Mouse (Mus musculus) midbrain, embryonic 13.5 days (tissue): ENCODE results near the gene Creb5. TPM values are rescaled to one million over a fixed set of nuclear protein-coding genes. Genes with fewer than 3 reads are reported as not detected.

Source experiments
- ATAC-seq: fragments of 200-750 bp; cut with Nextera tagmentation; 2 replicates; pipeline ENCODE4 v1.8.0; 2017; ENCODE audit warnings: mild to moderate bottlenecking, moderate TSS enrichment, moderate library complexity
- H3K27ac ChIP-seq: fragments of 300-500 bp; sonication (generic); 2 replicates; pipeline ENCODE4 v1.5.1; 2015; ENCODE audit warnings: inconsistent platforms, mild to moderate bottlenecking, moderate library complexity
- H3K27me3 ChIP-seq: fragments of 300-500 bp; sonication (generic); 2 replicates; pipeline ENCODE4 v1.6.1; 2015; ENCODE audit warnings: mild to moderate bottlenecking, inconsistent platforms
- H3K36me3 ChIP-seq: fragments of 300-500 bp; sonication (generic); 2 replicates; pipeline ENCODE4 v1.6.1; 2015; ENCODE audit warnings: mild to moderate bottlenecking, inconsistent platforms
- H3K4me1 ChIP-seq: fragments of 300-500 bp; sonication (generic); replicated peaks from 2 replicates; pipeline ENCODE4 v1.6.1; 2015; ENCODE audit warnings: inconsistent platforms
- H3K4me2 ChIP-seq: fragments of 300-500 bp; sonication (generic); replicated peaks from 2 replicates; pipeline ENCODE4 v1.6.1; 2015; ENCODE audit warnings: moderate library complexity, mild to moderate bottlenecking, inconsistent platforms
- H3K4me3 ChIP-seq: fragments of 300-500 bp; sonication (generic); replicated peaks from 2 replicates; pipeline ENCODE4 v1.5.1; 2015; ENCODE audit warnings: mild to moderate bottlenecking, inconsistent platforms
- H3K9ac ChIP-seq: fragments of 300-500 bp; sonication (generic); replicated peaks from 2 replicates; pipeline ENCODE4 v1.6.1; 2015; ENCODE audit warnings: mild to moderate bottlenecking, inconsistent platforms
- H3K9me3 ChIP-seq: fragments of 300-500 bp; sonication (generic); 2 replicates; pipeline ENCODE4 v1.6.1; 2016; ENCODE audit warnings: mild to moderate bottlenecking, inconsistent platforms
- WGBS: fragments of 180-500 bp; shearing (Covaris S2); methylation state at CpG from one replicate; pipeline ENCODE4 v1.1.7; 2015; 5-methylcytosine and 5-hydroxymethylcytosine counted together
- polyA plus RNA-seq: library from polyadenylated mRNA; unstranded; fragments of >200 nt; fragmentation: Nextera tagmentation; extraction: Ambion mirVana; gene quantifications from 2 replicates; pipeline ENCODE4 v1.2.1, GENCODE M21; 2015

The Creb5 gene
- polyA plus RNA-seq, 1 experiment from 2014 or later: 4.5 TPM

- H3K4me3 ChIP-seq: no peak overlapping the region
- ATAC-seq: no peak
- H3K27me3 ChIP-seq: no peaks in the 10 kb centered on the region
- H3K4me1 ChIP-seq: peaks cover 13% of the 10 kb centered on the region
- no peak overlapping the region for H3K27ac ChIP-seq
- WGBS: 81% methylated on average over 9 of the region's 9 CpGs
- H3K4me2 ChIP-seq: no peak overlapping the region
- no peaks in the 10 kb centered on the region for H3K9me3 ChIP-seq
- no peak overlapping the region for H3K9ac ChIP-seq
- no peaks in the 10 kb centered on the region for H3K36me3 ChIP-seq
Measured at GRCm38 (mm10) chr6:53449437-53450173, 162.5 kb downstream of the Creb5 start.

GRCm38 (mm10) chr6:53450494-53450893 lies 163.4 kb downstream of the Creb5 start:
- H3K27ac ChIP-seq: no peak overlapping the region
- ATAC-seq: no peak
- H3K4me3 ChIP-seq: no peak overlapping the region
- H3K27me3 ChIP-seq: no peaks in the 10 kb centered on the region
- peaks cover 13% of the 10 kb centered on the region for H3K4me1 ChIP-seq
- 76% methylated on average over 3 of the region's 3 CpGs for WGBS
- no peak overlapping the region for H3K4me2 ChIP-seq
- H3K9me3 ChIP-seq: no peaks in the 10 kb centered on the region
- H3K9ac ChIP-seq: no peak overlapping the region
- no peaks in the 10 kb centered on the region for H3K36me3 ChIP-seq

- Histone ChIP-seq H3K9ac (no peak overlapping the region), H3K4me2 (no peak overlapping the region), H3K4me3 (no peak overlapping the region), H3K27me3 (no peaks in the 10 kb centered on the region), H3K36me3 (no peaks in the 10 kb centered on the region), H3K4me1 (peaks cover 13% of the 10 kb centered on the region), H3K9me3 (no peaks in the 10 kb centered on the region), H3K27ac (no peak overlapping the region)
- 56% methylated on average over 6 of the region's 6 CpGs for WGBS
- ATAC-seq: no peak
Measured at GRCm38 (mm10) chr6:53452240-53452639, 165.2 kb downstream of the Creb5 start.

- no peaks in the 10 kb centered on the region for H3K9me3 ChIP-seq
- no peaks in the 10 kb centered on the region for H3K36me3 ChIP-seq
- 0 out of 2 replicates have a peak, but pooled peaks cover 3% of the 10 kb centered on the region for H3K27me3 ChIP-seq
- no peak for ATAC-seq
- whole genome bisulfite sequencing: 81% methylated on average over 4 of the region's 4 CpGs
- H3K4me1 ChIP-seq: peaks cover 10% of the 10 kb centered on the region; the same call in 1 of the 2 replicates
- H3K4me3 ChIP-seq: no peak overlapping the region
- no peak overlapping the region for H3K27ac ChIP-seq
- H3K9ac ChIP-seq: no peak overlapping the region
- no peak overlapping the region for H3K4me2 ChIP-seq
Measured at GRCm38 (mm10) chr6:53455442-53455841, 168.4 kb downstream of the Creb5 start.

- Histone ChIP-seq H3K4me1 (peaks cover 9% of the 10 kb centered on the region; the same call in 1 of the 2 replicates), H3K9me3 (no peaks in the 10 kb centered on the region), H3K9ac (no peak overlapping the region), H3K27ac (no peak overlapping the region), H3K36me3 (no peaks in the 10 kb centered on the region), H3K4me2 (no peak overlapping the region), H3K4me3 (no peak overlapping the region), H3K27me3 (0 out of 2 replicates have a peak, but pooled peaks cover 3% of the 10 kb centered on the region)
- no peak for ATAC-seq
- WGBS: 92% methylated on average over 5 of the region's 5 CpGs
Measured at GRCm38 (mm10) chr6:53456111-53456510, 169.0 kb downstream of the Creb5 start.

GRCm38 (mm10) chr6:53459995-53460747 lies 173.1 kb downstream of the Creb5 start:
- Histone ChIP-seq H3K4me2 (no peak overlapping the region), H3K4me3 (no peak overlapping the region), H3K4me1 (peaks cover 9% of the 10 kb centered on the region; the same call in 1 of the 2 replicates), H3K36me3 (no peaks in the 10 kb centered on the region), H3K27ac (no peak overlapping the region), H3K9me3 (no peaks in the 10 kb centered on the region), H3K27me3 (0 out of 2 replicates have a peak, but pooled peaks cover 3% of the 10 kb centered on the region), H3K9ac (no peak overlapping the region)
- 92% methylated on average over 6 of the region's 6 CpGs for WGBS
- ATAC-seq: no peak

GRCm38 (mm10) chr6:53461056-53461455 lies 174.0 kb downstream of the Creb5 start:
- Histone ChIP-seq H3K4me2 (no peak overlapping the region), H3K27ac (no peak overlapping the region), H3K4me3 (no peak overlapping the region), H3K9me3 (no peaks in the 10 kb centered on the region), H3K27me3 (0 out of 2 replicates have a peak, but pooled peaks cover 3% of the 10 kb centered on the region), H3K9ac (no peak overlapping the region), H3K4me1 (peaks cover 9% of the 10 kb centered on the region; the same call in 1 of the 2 replicates), H3K36me3 (no peaks in the 10 kb centered on the region)
- no peak for ATAC-seq
- WGBS: 93% methylated on average over 6 of the region's 6 CpGs

- WGBS: 77% methylated on average over 12 of the region's 12 CpGs
- Histone ChIP-seq H3K4me3 (no peak overlapping the region), H3K27me3 (0 out of 2 replicates have a peak, but pooled peaks cover 3% of the 10 kb centered on the region), H3K9ac (no peak overlapping the region), H3K9me3 (no peaks in the 10 kb centered on the region), H3K27ac (no peak overlapping the region), H3K4me1 (peaks cover 9% of the 10 kb centered on the region; the same call in 1 of the 2 replicates), H3K4me2 (no peak overlapping the region), H3K36me3 (no peaks in the 10 kb centered on the region)
- ATAC-seq: no peak
Measured at GRCm38 (mm10) chr6:53461775-53462770, 175.0 kb downstream of the Creb5 start.

GRCm38 (mm10) chr6:53462802-53463201 lies 175.7 kb downstream of the Creb5 start:
- H3K9ac ChIP-seq: no peak overlapping the region
- H3K4me2 ChIP-seq: no peak overlapping the region
- no peak overlapping the region for H3K4me3 ChIP-seq
- 0 out of 2 replicates have a peak, but pooled peaks cover 3% of the 10 kb centered on the region for H3K27me3 ChIP-seq
- WGBS: 75% methylated on average over 7 of the region's 7 CpGs
- H3K27ac ChIP-seq: no peak overlapping the region
- ATAC-seq: no peak
- H3K36me3 ChIP-seq: no peaks in the 10 kb centered on the region
- H3K4me1 ChIP-seq: peaks cover 9% of the 10 kb centered on the region; the same call in 1 of the 2 replicates
- no peaks in the 10 kb centered on the region for H3K9me3 ChIP-seq

- H3K4me2 ChIP-seq: no peak overlapping the region
- no peak for ATAC-seq
- H3K4me1 ChIP-seq: peaks cover 7% of the 10 kb centered on the region; the same call in 1 of the 2 replicates
- no peak overlapping the region for H3K9ac ChIP-seq
- H3K9me3 ChIP-seq: no peaks in the 10 kb centered on the region
- no peaks in the 10 kb centered on the region for H3K27me3 ChIP-seq
- H3K36me3 ChIP-seq: no peaks in the 10 kb centered on the region
- WGBS: 70% methylated on average over 6 of the region's 6 CpGs
- H3K4me3 ChIP-seq: no peak overlapping the region
- H3K27ac ChIP-seq: no peak overlapping the region
Measured at GRCm38 (mm10) chr6:53463261-53463813, 176.3 kb downstream of the Creb5 start.

GRCm38 (mm10) chr6:53469204-53469603 lies 182.1 kb downstream of the Creb5 start:
- ATAC-seq: no peak
- Histone ChIP-seq H3K4me1 (no peaks in the 10 kb centered on the region), H3K9me3 (no peaks in the 10 kb centered on the region), H3K36me3 (no peaks in the 10 kb centered on the region), H3K4me2 (no peak overlapping the region), H3K9ac (no peak overlapping the region), H3K4me3 (no peak overlapping the region), H3K27me3 (no peaks in the 10 kb centered on the region), H3K27ac (no peak overlapping the region)
- whole genome bisulfite sequencing: 88% methylated on average over 4 of the region's 4 CpGs
